Comparison of ENCODE assay signal across 20 mouse cellular contexts in the genomic region with DNA sequence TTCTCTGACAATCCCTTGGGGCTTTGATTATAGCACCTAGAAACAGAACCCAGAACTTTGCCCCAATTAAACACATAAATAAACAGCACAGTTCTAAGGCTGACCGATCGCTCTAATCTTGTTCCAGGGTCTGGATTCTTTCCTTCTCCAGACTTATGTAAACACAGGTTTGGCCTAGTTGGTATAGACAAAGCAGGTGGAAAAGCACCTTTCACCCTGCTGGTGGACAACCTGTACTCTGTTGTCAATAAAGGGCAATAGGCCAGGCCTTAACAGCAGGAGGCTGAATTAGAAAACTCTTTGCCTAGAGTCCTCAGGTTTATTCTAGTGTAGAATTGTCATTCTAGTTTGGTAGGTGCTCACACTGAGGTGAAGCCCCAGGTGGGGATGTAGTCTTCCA.
DNase-seq lines count a peak whose midpoint lies in the region; ATAC-seq and TF ChIP-seq lines count a peak whose summit lies in the region.
"Had no signal": no experiment of that assay in that cellular context is flagged by ENCODE, and none has a peak within 500 bp of the region (broad histone marks: within the 10 kb centered on the region; RNA-seq: fewer than 3 reads in every experiment).

No protein-coding gene starts in this region.

- no peak overlapping the region for H3K4me2 ChIP-seq in liver, embryonic 13.5 days
- no peak overlapping the region for H3K4me2 ChIP-seq in liver, postnatal 0 days (ENCODE audit: low read depth, low read length)
- H3K4me2 ChIP-seq: forebrain, embryonic 15.5 days; hindbrain, embryonic 12.5 days had no signal

- peak; percentile 43; the same call in 1 of the 2 replicates for ATAC-seq in liver, embryonic 13.5 days (ENCODE audit: low read depth)
- peak; percentile 93 for ATAC-seq in liver, postnatal 0 days
- ATAC-seq: forebrain, embryonic 15.5 days; hindbrain, embryonic 16.5 days had no signal

- no peaks in the 10 kb centered on the region for H3K36me3 ChIP-seq in liver, adult 2 months (ENCODE audit: control insufficient read depth, insufficient read depth, low read length)
- no peaks in the 10 kb centered on the region for H3K36me3 ChIP-seq in liver, embryonic 13.5 days
- H3K36me3 ChIP-seq in liver, postnatal 0 days (replicated peaks; ENCODE audit: insufficient read depth, low read length), result no peaks in the 10 kb centered on the region
- H3K36me3 ChIP-seq: embryonic facial prominence, embryonic 10.5 days; forebrain, embryonic 15.5 days; heart, embryonic 10.5 days; hindbrain, embryonic 12.5 days had no signal

- intact Hi-C loops in gastrocnemius, adult 2 months (cut with DNase I), result no loop called here

- no peak for TF ChIP-seq CTCF in liver, adult 2 months (IDR thresholded peaks at IDR 0.05; ENCODE audit: low read depth, low read length)
- TF ChIP-seq CTCF in liver, postnatal 0 days (IDR thresholded peaks at IDR 0.05; ENCODE audit: low read depth), result no peak
- no peak for TF ChIP-seq CTCF in gastrocnemius, adult 2 months (IDR thresholded peaks at IDR 0.05)

- no peaks in the 10 kb centered on the region for H3K27me3 ChIP-seq in liver, adult 2 months (ENCODE audit: control insufficient read depth, insufficient read depth, low read length)
- H3K27me3 ChIP-seq in liver, embryonic 13.5 days, result no peaks in the 10 kb centered on the region
- no peaks in the 10 kb centered on the region for H3K27me3 ChIP-seq in liver, postnatal 0 days (ENCODE audit: insufficient read depth, low read length)
- H3K27me3 ChIP-seq: CH12.LX; forebrain, embryonic 15.5 days; hindbrain, embryonic 12.5 days had no signal

- DNase-seq in liver, adult 2 months (ENCODE audit: extremely low read depth, low read depth, low spot score), result peak; percentile 99
- DNase-seq in liver, result no peak
- DNase-seq in liver, embryonic 13.5 days, result no peak
- DNase-seq in liver, postnatal 0 days, result peak; percentile 16
- DNase-seq in gastrocnemius, adult 2 months, result no peak
- no peak for DNase-seq in spleen, postnatal 36 days (ENCODE audit: low spot score in 2 of 2)
- DNase-seq: adrenal gland, postnatal 14 days; cerebellum, adult 11-12 months; cerebellum, adult 9-10 months; gastrocnemius, postnatal 10 days; heart, adult 18-20 months; heart, postnatal 10 days; heart, postnatal 4 days had no signal

- peak overlapping the region; percentile 60 for H3K27ac ChIP-seq in liver, adult 2 months (replicated peaks; ENCODE audit: insufficient read depth, low read depth, low read length)
- no peak overlapping the region for H3K27ac ChIP-seq in liver, embryonic 13.5 days
- peak overlapping the region; percentile 64 for H3K27ac ChIP-seq in liver, postnatal 0 days (ENCODE audit: low read depth)
- H3K27ac ChIP-seq in gastrocnemius, adult 2 months, result no peak overlapping the region
- H3K27ac ChIP-seq: embryonic facial prominence, embryonic 10.5 days; forebrain, embryonic 15.5 days; heart, embryonic 10.5 days; hindbrain, embryonic 12.5 days had no signal

- WGBS in liver, adult 2 months, result 30% methylated on average over 2 of the region's 2 CpGs
- 64% methylated on average over 2 of the region's 2 CpGs for WGBS in liver, embryonic 13.5 days (ENCODE audit: insufficient replicate concordance)
- 53% methylated on average over 2 of the region's 2 CpGs for WGBS in liver, postnatal 0 days (ENCODE audit: insufficient replicate concordance)

- H3K9me3 ChIP-seq in liver, embryonic 13.5 days (replicated peaks), result no peaks in the 10 kb centered on the region
- no peaks in the 10 kb centered on the region for H3K9me3 ChIP-seq in liver, postnatal 0 days (ENCODE audit: low read length)
- H3K9me3 ChIP-seq: embryonic facial prominence, embryonic 10.5 days; forebrain, embryonic 15.5 days; heart, embryonic 10.5 days; hindbrain, embryonic 12.5 days had no signal

- H3K79me2 ChIP-seq in liver, adult 2 months (ENCODE audit: control insufficient read depth, insufficient read depth, low read length), result no peaks in the 10 kb centered on the region

- H3K4me3 ChIP-seq in liver, adult 2 months (ENCODE audit: insufficient read depth, low read depth, low read length), result no peak overlapping the region
- H3K4me3 ChIP-seq in liver, embryonic 13.5 days (replicated peaks), result no peak overlapping the region
- H3K4me3 ChIP-seq in liver, postnatal 0 days (ENCODE audit: low read depth, low read length), result no peak overlapping the region
- no peak overlapping the region for H3K4me3 ChIP-seq in gastrocnemius, adult 2 months
- H3K4me3 ChIP-seq: embryonic facial prominence, embryonic 10.5 days; erythroblast, embryonic 14.5 days; forebrain, embryonic 15.5 days; heart, embryonic 10.5 days; hindbrain, embryonic 12.5 days had no signal

- no peak overlapping the region for H3K9ac ChIP-seq in liver, adult 2 months (ENCODE audit: low read depth, low read length)
- no peak overlapping the region for H3K9ac ChIP-seq in liver, embryonic 13.5 days
- no peak overlapping the region for H3K9ac ChIP-seq in liver, postnatal 0 days (replicated peaks)
- H3K9ac ChIP-seq: forebrain, embryonic 15.5 days; hindbrain, embryonic 12.5 days had no signal

- no peak for TF ChIP-seq POLR2A in liver, adult 2 months (IDR thresholded peaks at IDR 0.05; ENCODE audit: extremely low read depth, insufficient read depth, low read length)

- peak; percentile 61; the same call in 1 of the 2 replicates for TF ChIP-seq EP300 in liver, postnatal 0 days (IDR thresholded peaks at IDR 0.05; ENCODE audit: low read depth)

- peaks cover 15% of the 10 kb centered on the region for H3K4me1 ChIP-seq in liver, adult 2 months (ENCODE audit: control insufficient read depth, insufficient read depth, low read length)
- H3K4me1 ChIP-seq in liver, embryonic 13.5 days (replicated peaks), result no peaks in the 10 kb centered on the region
- H3K4me1 ChIP-seq in liver, postnatal 0 days (ENCODE audit: insufficient read depth), result no peaks in the 10 kb centered on the region
- H3K4me1 ChIP-seq: embryonic facial prominence, embryonic 10.5 days; forebrain, embryonic 15.5 days; heart, embryonic 10.5 days; hindbrain, embryonic 12.5 days had no signal

Comparison
In these comparisons a context has a peak if more than half of its experiments do, and no peak if none do; other contexts are left out.
1. DNase-seq: peak in liver, adult 2 months (single experiment) and liver, postnatal 0 days (single experiment); none in liver (single experiment), liver, embryonic 13.5 days (single experiment), gastrocnemius, adult 2 months (single experiment) and spleen, postnatal 36 days (0 of 2).
2. H3K27ac ChIP-seq: peak in liver, adult 2 months (single experiment) and liver, postnatal 0 days (single experiment); none in liver, embryonic 13.5 days (single experiment) and gastrocnemius, adult 2 months (single experiment).